Mouse (Mus musculus) midbrain, embryonic 13.5 days (tissue): ENCODE measurements around the gene Map3k20. TPM values are rescaled to one million over a fixed set of nuclear protein-coding genes. Genes with fewer than 3 reads are reported as not detected.

Experiments used
- ATAC-seq: fragments of 200-750 bp; cut with Nextera tagmentation; 2 replicates; pipeline ENCODE4 v1.8.0; 2017; ENCODE audit warnings: mild to moderate bottlenecking, moderate TSS enrichment, moderate library complexity
- H3K27ac ChIP-seq: fragments of 300-500 bp; sonication (generic); 2 replicates; pipeline ENCODE4 v1.5.1; 2015; ENCODE audit warnings: inconsistent platforms, mild to moderate bottlenecking, moderate library complexity
- H3K27me3 ChIP-seq: fragments of 300-500 bp; sonication (generic); 2 replicates; pipeline ENCODE4 v1.6.1; 2015; ENCODE audit warnings: mild to moderate bottlenecking, inconsistent platforms
- H3K36me3 ChIP-seq: fragments of 300-500 bp; sonication (generic); 2 replicates; pipeline ENCODE4 v1.6.1; 2015; ENCODE audit warnings: mild to moderate bottlenecking, inconsistent platforms
- H3K4me1 ChIP-seq: fragments of 300-500 bp; sonication (generic); replicated peaks from 2 replicates; pipeline ENCODE4 v1.6.1; 2015; ENCODE audit warnings: inconsistent platforms
- H3K4me2 ChIP-seq: fragments of 300-500 bp; sonication (generic); replicated peaks from 2 replicates; pipeline ENCODE4 v1.6.1; 2015; ENCODE audit warnings: moderate library complexity, mild to moderate bottlenecking, inconsistent platforms
- H3K4me3 ChIP-seq: fragments of 300-500 bp; sonication (generic); replicated peaks from 2 replicates; pipeline ENCODE4 v1.5.1; 2015; ENCODE audit warnings: mild to moderate bottlenecking, inconsistent platforms
- H3K9ac ChIP-seq: fragments of 300-500 bp; sonication (generic); replicated peaks from 2 replicates; pipeline ENCODE4 v1.6.1; 2015; ENCODE audit warnings: mild to moderate bottlenecking, inconsistent platforms
- H3K9me3 ChIP-seq: fragments of 300-500 bp; sonication (generic); 2 replicates; pipeline ENCODE4 v1.6.1; 2016; ENCODE audit warnings: mild to moderate bottlenecking, inconsistent platforms
- WGBS: fragments of 180-500 bp; shearing (Covaris S2); methylation state at CpG from one replicate; pipeline ENCODE4 v1.1.7; 2015; 5-methylcytosine and 5-hydroxymethylcytosine counted together
- polyA plus RNA-seq: library from polyadenylated mRNA; unstranded; fragments of >200 nt; fragmentation: Nextera tagmentation; extraction: Ambion mirVana; gene quantifications from 2 replicates; pipeline ENCODE4 v1.2.1, GENCODE M21; 2015

Map3k20 gene
- polyA plus RNA-seq, 1 experiment from 2014 or later: 5.5 TPM

- H3K36me3 ChIP-seq: no peaks in the 10 kb centered on the region
- H3K4me1 ChIP-seq: peaks cover 13% of the 10 kb centered on the region
- H3K27ac ChIP-seq: peak overlapping the region; percentile 32; the same call in 1 of the 2 replicates
- no peaks in the 10 kb centered on the region for H3K27me3 ChIP-seq
- H3K9ac ChIP-seq: no peak overlapping the region
- H3K9me3 ChIP-seq: peaks cover 3% of the 10 kb centered on the region; the same call in 1 of the 2 replicates
- no peak overlapping the region for H3K4me3 ChIP-seq
- H3K4me2 ChIP-seq: 0 out of 2 replicates have a peak overlapping the region, but pooled peaks have one; percentile 25
- 37% methylated on average over 4 of the region's 4 CpGs for WGBS
- ATAC-seq: peak; percentile 50
These were observed 105.6 kb downstream of the Map3k20 start for GRCm38 (mm10) chr2:72391024-72391423.

GRCm38 (mm10) chr2:72391721-72392120 is 106.3 kb downstream of the Map3k20 start:
- Histone ChIP-seq H3K27ac (no peak overlapping the region), H3K9me3 (peaks cover 5% of the 10 kb centered on the region; the same call in 1 of the 2 replicates), H3K36me3 (no peaks in the 10 kb centered on the region), H3K4me2 (no peak overlapping the region), H3K9ac (no peak overlapping the region), H3K4me3 (no peak overlapping the region), H3K4me1 (peaks cover 13% of the 10 kb centered on the region), H3K27me3 (no peaks in the 10 kb centered on the region)
- WGBS: 92% methylated on average over 2 of the region's 2 CpGs
- 0 out of 2 replicates have a peak, but pooled peaks have one; percentile 24 for ATAC-seq

DNA sequence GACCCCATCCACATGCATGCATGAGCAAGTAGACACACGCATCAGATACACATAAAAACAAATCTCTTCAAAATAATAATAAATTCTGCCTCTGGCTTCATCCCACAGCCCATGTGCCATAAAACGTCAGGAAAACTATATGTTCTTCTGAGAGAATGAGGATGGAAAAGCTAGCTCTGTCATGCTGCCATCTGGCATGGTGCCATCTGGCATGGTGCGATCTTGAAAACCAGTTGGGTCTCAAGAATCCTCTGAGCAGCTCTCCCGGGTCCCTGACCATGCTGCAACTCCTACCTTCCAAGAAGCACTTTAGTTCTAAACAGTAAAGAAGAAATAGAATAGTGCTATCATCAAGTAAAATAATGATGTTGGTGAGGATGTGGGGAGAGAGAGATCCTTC is 106.9 kb downstream of the Map3k20 start:
- Histone ChIP-seq H3K4me1 (peaks cover 13% of the 10 kb centered on the region), H3K9ac (no peak overlapping the region), H3K4me2 (no peak overlapping the region), H3K27me3 (no peaks in the 10 kb centered on the region), H3K27ac (no peak overlapping the region), H3K9me3 (peaks cover 5% of the 10 kb centered on the region; the same call in 1 of the 2 replicates), H3K4me3 (no peak overlapping the region), H3K36me3 (no peaks in the 10 kb centered on the region)
- 81% methylated on average over 4 of the region's 4 CpGs for WGBS
- no peak for ATAC-seq

GRCm38 (mm10) chr2:72396934-72397333 is 111.5 kb downstream of the Map3k20 start:
- Histone ChIP-seq H3K27me3 (no peaks in the 10 kb centered on the region), H3K9ac (no peak overlapping the region), H3K36me3 (no peaks in the 10 kb centered on the region), H3K27ac (no peak overlapping the region), H3K4me3 (no peak overlapping the region), H3K9me3 (peaks cover 5% of the 10 kb centered on the region; the same call in 1 of the 2 replicates), H3K4me1 (0 out of 2 replicates have a peak, but pooled peaks cover 4% of the 10 kb centered on the region), H3K4me2 (no peak overlapping the region)
- 92% methylated on average over 6 of the region's 6 CpGs for WGBS
- no peak for ATAC-seq

- Histone ChIP-seq H3K27me3 (no peaks in the 10 kb centered on the region), H3K4me3 (no peak overlapping the region), H3K4me1 (0 out of 2 replicates have a peak, but pooled peaks cover 4% of the 10 kb centered on the region), H3K4me2 (no peak overlapping the region), H3K27ac (no peak overlapping the region), H3K9me3 (peaks cover 5% of the 10 kb centered on the region; the same call in 1 of the 2 replicates), H3K36me3 (no peaks in the 10 kb centered on the region), H3K9ac (no peak overlapping the region)
- ATAC-seq: no peak
- 18% methylated on average over 13 of the region's 13 CpGs for whole genome bisulfite sequencing
These were observed 112.8 kb downstream of the Map3k20 start for GRCm38 (mm10) chr2:72398227-72398626.

- no peak for ATAC-seq
- 77% methylated on average over 12 of the region's 12 CpGs for WGBS
- H3K9ac ChIP-seq: no peak overlapping the region
- H3K9me3 ChIP-seq: peaks cover 5% of the 10 kb centered on the region; the same call in 1 of the 2 replicates
- H3K27me3 ChIP-seq: no peaks in the 10 kb centered on the region
- H3K4me3 ChIP-seq: no peak overlapping the region
- 0 out of 2 replicates have a peak, but pooled peaks cover 4% of the 10 kb centered on the region for H3K4me1 ChIP-seq
- H3K4me2 ChIP-seq: no peak overlapping the region
- no peaks in the 10 kb centered on the region for H3K36me3 ChIP-seq
- H3K27ac ChIP-seq: no peak overlapping the region
These were observed 114.2 kb downstream of the Map3k20 start for GRCm38 (mm10) chr2:72399469-72400195.

GRCm38 (mm10) chr2:72401290-72401689 is 115.9 kb downstream of the Map3k20 start:
- H3K27me3 ChIP-seq: no peaks in the 10 kb centered on the region
- 89% methylated on average over 9 of the region's 9 CpGs for WGBS
- 0 out of 2 replicates have a peak, but pooled peaks cover 4% of the 10 kb centered on the region for H3K4me1 ChIP-seq
- H3K9me3 ChIP-seq: no peaks in the 10 kb centered on the region
- H3K36me3 ChIP-seq: no peaks in the 10 kb centered on the region
- no peak for ATAC-seq
- H3K4me3 ChIP-seq: no peak overlapping the region
- no peak overlapping the region for H3K4me2 ChIP-seq
- H3K27ac ChIP-seq: no peak overlapping the region
- H3K9ac ChIP-seq: no peak overlapping the region

DNA sequence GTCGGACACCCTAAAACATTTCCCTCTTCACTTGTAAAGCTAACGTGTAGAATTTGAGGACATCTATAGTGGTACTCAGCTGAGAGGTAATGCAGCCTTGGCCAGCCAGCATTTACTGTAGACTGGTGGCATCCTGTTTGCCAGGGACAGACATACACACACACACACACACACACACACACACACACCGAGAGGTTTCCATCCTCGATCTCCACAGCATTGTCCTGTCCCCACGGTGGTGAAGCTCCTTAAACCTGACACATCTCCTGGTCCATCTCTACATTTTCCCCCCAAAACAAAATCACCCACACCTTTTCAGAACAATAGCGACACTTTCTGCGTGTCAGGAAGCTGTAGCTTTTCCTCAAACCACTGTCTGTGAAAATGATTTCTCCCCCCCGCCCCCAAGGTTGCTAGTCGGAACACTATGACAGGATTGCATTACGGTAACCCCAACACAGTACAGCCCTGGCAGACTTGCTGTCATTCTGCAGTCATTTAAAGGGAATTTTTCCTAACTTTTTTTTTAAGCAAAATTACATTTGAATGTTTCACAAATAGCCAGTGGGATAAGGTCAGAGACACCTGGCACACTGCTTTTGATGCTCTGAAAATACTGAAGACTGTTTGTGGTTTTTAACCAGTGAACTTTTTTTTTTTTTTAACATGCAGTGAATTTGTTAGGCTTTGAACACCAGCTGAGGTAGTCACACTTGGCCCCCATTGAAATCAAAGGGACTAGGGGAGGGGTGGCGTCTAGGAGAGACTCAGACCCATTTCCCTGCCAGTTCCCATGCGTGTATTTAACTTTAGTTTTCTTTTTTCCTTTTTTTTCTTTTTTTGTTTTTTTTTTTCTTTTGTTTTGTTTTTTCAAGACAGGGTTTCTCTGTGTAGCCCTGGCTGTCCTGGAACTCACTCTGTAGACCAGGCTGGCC is 120.5 kb downstream of the Map3k20 start:
- Histone ChIP-seq H3K9ac (no peak overlapping the region), H3K4me1 (peaks cover 20% of the 10 kb centered on the region)
- 91% methylated on average over 12 of the region's 12 CpGs for WGBS

DNA sequence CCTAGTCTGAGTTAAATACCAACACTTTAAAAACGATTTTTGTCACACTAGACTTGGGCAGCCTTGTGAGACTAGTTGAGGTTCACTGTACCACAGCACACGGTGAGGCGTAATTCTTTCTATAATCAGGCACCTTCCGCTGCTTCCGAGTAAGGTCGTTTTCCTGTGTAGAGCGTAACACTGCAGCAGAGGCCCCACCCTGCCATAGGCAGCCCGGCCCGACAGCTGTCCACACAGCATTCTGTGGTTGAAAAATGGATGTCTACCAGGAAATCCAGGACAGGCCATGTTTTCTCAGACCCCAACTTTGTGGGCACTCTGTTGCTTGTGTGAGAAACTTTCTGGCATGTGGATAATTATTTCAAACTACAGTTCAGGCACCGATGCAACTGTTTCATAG is 121.3 kb downstream of the Map3k20 start:
- Histone ChIP-seq H3K27ac (0 out of 2 replicates have a peak overlapping the region, but pooled peaks have one; percentile 53), H3K4me1 (peaks cover 20% of the 10 kb centered on the region), H3K36me3 (no peaks in the 10 kb centered on the region), H3K9ac (no peak overlapping the region), H3K4me3 (no peak overlapping the region), H3K27me3 (no peaks in the 10 kb centered on the region), H3K4me2 (no peak overlapping the region), H3K9me3 (no peaks in the 10 kb centered on the region)
- 79% methylated on average over 10 of the region's 10 CpGs for WGBS
- no peak for ATAC-seq

More for the DNA sequence above, 120.5 kb downstream of the Map3k20 start:
- ATAC-seq: no peak
- Histone ChIP-seq H3K27ac (no peak overlapping the region), H3K27me3 (no peaks in the 10 kb centered on the region), H3K4me3 (no peak overlapping the region), H3K4me2 (no peak overlapping the region), H3K36me3 (no peaks in the 10 kb centered on the region), H3K9me3 (no peaks in the 10 kb centered on the region)

GRCm38 (mm10) chr2:72407341-72408092 is 122.1 kb downstream of the Map3k20 start:
- peak overlapping the region; percentile 53 for H3K27ac ChIP-seq

DNA sequence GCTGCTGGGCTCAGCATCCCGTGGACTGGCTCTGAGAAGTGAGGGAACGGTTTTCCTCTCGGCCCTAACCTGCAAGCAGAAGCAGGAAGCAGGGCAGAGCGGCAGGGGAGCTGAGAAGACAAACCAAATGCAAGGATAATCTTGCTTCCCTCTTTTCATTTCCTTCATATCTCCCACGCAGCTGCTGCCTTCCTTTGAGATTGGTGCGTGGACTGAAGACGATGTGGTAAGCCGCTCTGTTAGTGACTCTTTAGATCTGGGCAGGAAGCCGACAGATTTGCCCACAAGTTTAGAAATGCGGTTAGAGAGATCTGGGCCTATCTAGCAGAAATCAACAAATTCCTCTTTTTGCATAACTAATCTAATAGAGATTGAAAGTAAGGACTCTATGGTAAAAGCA is 124.5 kb downstream of the Map3k20 start:
- Histone ChIP-seq H3K4me1 (peaks cover 20% of the 10 kb centered on the region), H3K9me3 (no peaks in the 10 kb centered on the region), H3K4me3 (no peak overlapping the region), H3K9ac (no peak overlapping the region), H3K27me3 (no peaks in the 10 kb centered on the region), H3K4me2 (no peak overlapping the region), H3K36me3 (no peaks in the 10 kb centered on the region), H3K27ac (no peak overlapping the region)
- WGBS: 74% methylated on average over 10 of the region's 10 CpGs
- ATAC-seq: no peak

More at GRCm38 (mm10) chr2:72407341-72408092, 122.1 kb downstream of the Map3k20 start:
- no peak for ATAC-seq
- Histone ChIP-seq H3K4me3 (no peak overlapping the region), H3K27me3 (no peaks in the 10 kb centered on the region), H3K4me1 (peaks cover 20% of the 10 kb centered on the region), H3K4me2 (no peak overlapping the region), H3K9me3 (no peaks in the 10 kb centered on the region), H3K9ac (no peak overlapping the region; the same call in 1 of the 2 replicates), H3K36me3 (no peaks in the 10 kb centered on the region)
- 43% methylated on average over 17 of the region's 17 CpGs for WGBS
